Mouse (Mus musculus): Measurements from ENCODE around the gene Trim62.

- TF ChIP-seq CTCF (IDR thresholded peaks at IDR 0.05; ENCODE audit: low read depth), result no peak
- TF ChIP-seq EP300 (IDR thresholded peaks at IDR 0.05; ENCODE audit: low read depth), result no peak
Observed at GRCm38 (mm10) chr4:128891746-128892145, 8.4 kb downstream of the Trim62 start.

All from heart, postnatal 0 days (tissue).